Mouse (Mus musculus) adrenal gland, postnatal 14 days (tissue): ENCODE data around the gene 4930579F01Rik. TPM values are rescaled to one million over a fixed set of nuclear protein-coding genes. Genes with fewer than 3 reads are reported as not detected.
"Not testable (repeated sequence)": the region's sequence is repeated elsewhere in the genome, so short reads cannot be mapped to it uniquely, and the experiment has no call there.

Experiments used
- DNase-seq: peaks from one replicate; pipeline ENCODE4 v3.0.0; 2021; ENCODE audit warnings: mixed read lengths
- total RNA-seq: library from RNA; stranded (reverse); gene quantifications from 2 replicates; pipeline ENCODE4 v1.2.3, GENCODE M21; 2021

The 4930579F01Rik gene
- total RNA-seq, 1 experiment from 2014 or later = not detected

DNA sequence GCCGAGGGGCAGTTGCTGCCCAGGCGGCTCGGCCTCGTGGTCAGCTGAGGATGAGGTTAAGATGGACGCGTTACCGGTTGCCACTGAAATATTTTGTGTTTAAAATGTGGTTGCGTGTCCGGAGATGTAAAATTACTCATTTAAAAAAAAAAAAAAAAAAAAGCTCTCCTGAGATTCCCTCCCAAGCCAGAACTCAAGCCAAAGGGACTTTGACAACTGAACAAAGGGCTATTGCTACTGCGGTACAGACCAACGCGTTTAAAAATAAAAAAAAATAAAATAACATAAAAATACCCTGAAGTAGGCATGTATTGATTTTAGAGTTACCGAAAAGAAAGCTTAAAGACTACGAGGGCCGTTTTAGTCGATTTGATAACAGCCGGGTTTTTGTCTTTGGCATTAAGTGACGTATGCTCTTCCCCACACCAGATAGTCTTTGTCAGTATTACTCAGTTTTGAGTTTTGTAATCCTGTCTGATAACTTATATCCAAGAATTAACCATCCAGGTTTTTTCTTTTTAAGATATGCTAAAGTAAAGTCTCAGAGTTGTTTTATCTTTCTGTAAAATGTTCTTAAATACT lies 49.5 kb downstream of the 4930579F01Rik start:
- no peak for DNase-seq

GRCm38 (mm10) chr3:138143315-138144059 lies 50.1 kb downstream of the 4930579F01Rik start, which contains the start of gene Trmt10a:
Trmt10a (plus strand) TSS chr3:138143448.
- DNase-seq = peak; percentile 99

- DNase-seq = no peak
These were observed 50.8 kb downstream of the 4930579F01Rik start for GRCm38 (mm10) chr3:138142733-138143314.

- peak; percentile 13 for DNase-seq
These were observed 51.4 kb downstream of the 4930579F01Rik start for GRCm38 (mm10) chr3:138142052-138142732.

DNA sequence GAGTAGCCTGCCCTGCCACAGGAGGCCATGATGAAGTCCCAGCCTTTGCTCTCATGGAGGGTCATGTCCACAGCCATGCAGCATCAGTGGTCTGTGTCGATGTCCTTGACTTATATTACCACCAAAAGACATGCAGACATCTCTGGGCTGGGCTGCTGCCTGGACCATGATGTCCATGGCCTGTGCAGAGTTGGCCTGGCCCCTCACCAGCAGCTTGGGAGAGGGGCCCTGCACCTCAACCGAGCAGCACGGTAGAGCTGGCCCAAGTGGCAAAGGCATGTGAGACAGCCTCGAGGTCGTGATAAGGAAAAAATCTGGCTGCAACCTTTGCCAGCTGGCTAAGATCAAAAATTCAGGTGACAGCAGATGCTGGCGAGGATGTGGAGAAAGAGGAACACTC lies 54.0 kb downstream of the 4930579F01Rik start:
- DNase-seq = no peak

DNA sequence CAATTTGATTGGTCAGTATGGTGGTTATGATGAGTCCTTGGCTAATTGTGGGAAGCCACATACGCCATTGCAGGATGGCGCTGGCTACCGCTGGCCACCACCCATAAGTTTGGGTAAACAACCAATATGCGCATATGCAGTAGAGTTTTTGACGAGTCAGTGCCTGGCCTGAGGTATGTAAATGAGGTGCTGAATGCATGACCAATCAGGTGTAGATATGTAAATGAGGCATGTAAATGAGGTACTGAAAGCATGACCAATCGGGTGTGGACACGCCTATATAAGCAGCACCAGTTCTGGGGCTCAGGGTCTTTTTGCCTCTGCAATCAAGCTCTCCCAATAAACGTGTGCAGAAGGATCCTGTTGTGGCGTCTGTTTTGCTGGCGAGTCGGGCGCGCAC lies 55.5 kb downstream of the 4930579F01Rik start:
- not testable (repeated sequence) for DNase-seq

DNA sequence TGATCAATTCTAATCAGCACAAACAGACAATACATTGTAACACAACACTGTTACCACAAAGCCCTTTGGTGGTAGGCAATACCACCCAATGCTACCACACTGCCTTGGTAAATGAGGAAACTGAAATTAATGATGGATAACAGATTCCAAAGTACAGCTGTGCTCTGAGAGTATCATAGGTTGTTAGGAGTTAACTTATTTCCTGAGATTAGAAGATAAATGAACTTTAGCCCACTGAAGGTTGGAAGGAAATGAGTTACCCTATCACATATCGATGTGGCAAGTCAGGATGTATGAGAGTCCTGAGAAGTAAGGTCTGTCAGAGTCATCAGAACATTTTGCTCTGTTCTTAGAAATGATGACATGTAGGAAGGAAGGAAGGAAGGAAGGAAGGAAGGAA lies 59.1 kb downstream of the 4930579F01Rik start:
- no peak for DNase-seq

DNA sequence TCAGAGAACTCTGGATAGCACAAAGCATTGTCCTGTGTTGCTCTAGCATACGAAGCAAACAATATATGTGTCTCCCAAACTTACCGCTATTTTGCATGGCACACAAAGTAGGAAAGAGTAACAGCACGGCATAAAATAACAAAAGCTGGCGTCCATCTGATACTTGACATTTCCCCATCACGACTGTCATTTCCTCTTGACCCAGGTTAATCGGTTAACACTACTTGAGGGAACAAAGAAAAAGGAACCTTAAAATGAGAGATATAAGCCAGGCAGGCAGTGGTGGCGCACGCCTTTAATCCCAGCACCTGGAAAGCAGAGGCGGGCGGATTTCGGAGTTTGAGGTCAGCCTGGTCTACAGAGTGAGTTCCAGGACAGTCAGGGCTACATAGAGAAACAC lies 59.7 kb downstream of the 4930579F01Rik start:
- DNase-seq = no peak

GRCm38 (mm10) chr3:138133463-138133862 lies 60.2 kb downstream of the 4930579F01Rik start:
- DNase-seq = no peak

DNA sequence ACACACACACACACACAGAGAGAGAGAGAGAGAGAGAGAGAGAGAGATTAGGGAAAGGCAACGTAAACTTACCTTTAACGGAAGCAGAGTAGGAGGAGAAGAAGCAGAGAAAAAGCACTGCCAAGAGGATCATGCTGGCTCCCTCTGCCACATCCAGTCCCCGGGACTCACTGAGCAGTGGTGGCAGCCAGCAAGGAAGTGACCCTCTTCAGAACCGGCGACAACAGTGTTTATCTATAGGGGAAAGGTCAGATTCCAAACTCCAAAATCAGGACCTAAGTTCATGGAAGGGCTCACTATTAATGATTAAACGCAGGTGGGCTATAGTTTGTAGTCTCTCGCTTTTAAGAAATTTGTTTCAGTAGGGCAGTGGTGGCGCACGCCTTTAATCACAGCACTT lies 62.5 kb downstream of the 4930579F01Rik start:
- no peak for DNase-seq

- no peak for DNase-seq
These were observed 62.9 kb downstream of the 4930579F01Rik start for GRCm38 (mm10) chr3:138130692-138131091.

GRCm38 (mm10) chr3:138129110-138129509 lies 64.5 kb downstream of the 4930579F01Rik start:
- no peak for DNase-seq

GRCm38 (mm10) chr3:138123842-138124241 lies 69.8 kb downstream of the 4930579F01Rik start:
- no peak for DNase-seq

GRCm38 (mm10) chr3:138121461-138121860 lies 72.2 kb downstream of the 4930579F01Rik start:
- no peak for DNase-seq

- DNase-seq = no peak
These were observed 74.0 kb downstream of the 4930579F01Rik start for GRCm38 (mm10) chr3:138119444-138120105.

DNA sequence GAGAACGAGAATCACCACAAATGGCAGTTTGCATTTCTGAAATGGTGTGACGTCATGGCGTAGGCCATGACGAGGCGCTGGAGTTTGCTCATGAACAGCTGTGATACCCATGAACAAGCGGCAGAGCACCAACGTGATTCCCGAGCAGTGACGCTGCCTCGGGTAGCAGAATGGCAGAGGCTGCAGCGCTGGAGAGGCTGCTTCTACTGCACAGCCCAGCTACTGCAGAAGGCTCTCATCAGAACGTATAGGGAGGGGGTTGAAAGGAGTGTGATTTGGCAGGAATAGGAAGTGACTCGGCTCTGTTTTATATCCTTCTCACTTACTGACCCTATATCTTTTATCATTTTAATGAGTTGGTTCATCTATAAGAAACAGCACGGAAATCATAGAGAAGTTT lies 74.8 kb downstream of the 4930579F01Rik start:
- DNase-seq = no peak

DNA sequence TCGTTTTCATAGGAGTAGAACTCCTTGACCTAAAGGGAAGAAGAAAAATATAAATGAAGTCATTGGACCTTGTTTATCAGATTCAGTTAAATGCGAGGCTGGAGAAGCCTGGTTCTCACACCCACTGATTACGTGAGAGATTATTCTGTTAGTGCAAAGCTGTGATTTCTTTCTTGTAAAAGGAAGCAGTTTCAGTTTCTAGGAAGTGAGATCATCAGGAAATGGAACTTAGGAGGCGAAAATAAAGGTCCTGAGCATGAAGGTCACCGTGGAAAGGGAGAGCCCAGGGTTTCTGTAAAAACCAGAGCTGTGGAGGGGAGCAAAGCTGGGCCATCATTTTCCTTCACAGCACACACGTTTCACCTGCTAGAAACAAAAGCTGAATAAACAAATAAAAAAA lies 75.2 kb downstream of the 4930579F01Rik start:
- no peak for DNase-seq

- DNase-seq = no peak
These were observed 76.8 kb downstream of the 4930579F01Rik start for GRCm38 (mm10) chr3:138116871-138117270.

GRCm38 (mm10) chr3:138114106-138114505 lies 79.5 kb downstream of the 4930579F01Rik start:
- peak; percentile 33 for DNase-seq
